Mouse (Mus musculus): ENCODE data around the gene Smug1.

The Smug1 gene

DNA sequence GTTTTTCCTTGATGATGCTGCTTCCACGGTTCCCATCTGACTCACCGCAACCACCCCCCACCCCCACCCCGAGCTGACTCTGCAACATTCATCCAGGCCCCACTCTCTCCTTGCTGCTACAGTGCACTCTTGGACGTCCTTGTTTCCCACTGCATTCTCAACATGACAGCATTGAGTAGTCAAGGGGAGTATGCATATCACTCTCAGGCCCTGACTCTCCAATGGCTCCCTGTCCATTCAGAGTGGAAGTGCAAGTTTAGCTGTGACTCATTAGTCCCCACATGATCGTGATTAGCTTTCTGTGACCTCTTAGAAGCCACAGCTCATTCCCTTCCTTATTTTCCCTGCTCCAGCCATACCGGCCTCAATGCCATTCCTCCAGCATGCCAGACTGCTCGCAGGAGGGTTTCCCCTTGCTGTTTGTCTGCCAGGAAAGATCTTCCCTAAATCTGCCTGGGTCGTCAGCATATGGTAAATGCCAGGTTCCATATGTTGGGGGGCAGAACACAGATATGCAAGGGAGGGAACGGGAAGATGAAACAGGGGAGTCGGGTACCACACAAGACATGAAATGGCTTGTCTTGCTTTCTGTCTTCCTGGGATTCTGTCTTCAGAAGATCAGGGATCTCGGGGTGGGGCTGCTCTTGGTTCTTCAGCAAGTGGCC, 21.1 kb downstream of the Smug1 start:
- no peak for DNase-seq (ENCODE audit: low spot score)

DNA sequence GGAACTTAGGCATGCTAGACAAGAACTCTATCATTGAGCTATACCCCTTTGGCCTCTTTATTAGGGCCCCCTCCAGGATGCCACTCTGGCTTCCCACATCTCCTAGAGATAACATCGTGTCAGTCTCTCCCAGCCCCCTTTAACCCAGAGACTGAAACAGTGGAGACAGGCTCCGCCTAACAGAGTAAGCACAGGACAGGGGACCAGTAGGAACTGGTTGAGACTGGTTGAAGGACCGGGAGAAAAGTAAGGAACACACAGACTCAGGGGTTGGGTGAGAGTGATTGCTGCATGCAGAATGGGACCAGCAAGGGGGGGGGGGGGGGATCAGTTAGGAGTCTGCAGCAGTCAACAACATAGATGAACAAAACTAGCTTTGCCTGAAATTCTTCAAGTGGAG, 22.7 kb downstream of the Smug1 start:
- DNase-seq (ENCODE audit: low spot score), result no peak

DNA sequence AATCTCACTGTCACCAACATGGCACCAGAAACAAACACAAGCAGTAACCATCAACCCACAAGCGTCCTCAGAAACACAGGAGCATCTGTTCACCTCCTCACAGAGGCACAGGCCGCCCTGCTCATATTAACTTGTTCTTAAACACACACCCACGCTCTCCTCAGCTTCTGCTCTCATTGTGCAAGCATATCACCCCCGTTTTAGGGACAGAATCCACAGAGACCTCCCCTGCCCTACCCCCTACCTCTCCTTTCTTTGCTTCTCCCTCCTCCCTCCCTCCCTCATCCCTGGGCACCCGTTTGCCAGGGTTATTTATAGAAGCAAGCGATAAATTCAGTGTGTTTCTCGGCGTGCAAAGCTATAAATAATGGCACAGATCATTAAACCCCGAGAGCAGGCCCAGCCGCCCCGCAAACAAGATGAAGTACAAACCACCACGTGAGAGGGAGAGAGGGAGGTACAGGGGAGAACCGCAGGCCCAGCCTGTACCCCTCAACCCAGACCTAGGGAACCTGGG, 31.4 kb downstream of the Smug1 start:
- DNase-seq (ENCODE audit: low spot score), result no peak

DNA sequence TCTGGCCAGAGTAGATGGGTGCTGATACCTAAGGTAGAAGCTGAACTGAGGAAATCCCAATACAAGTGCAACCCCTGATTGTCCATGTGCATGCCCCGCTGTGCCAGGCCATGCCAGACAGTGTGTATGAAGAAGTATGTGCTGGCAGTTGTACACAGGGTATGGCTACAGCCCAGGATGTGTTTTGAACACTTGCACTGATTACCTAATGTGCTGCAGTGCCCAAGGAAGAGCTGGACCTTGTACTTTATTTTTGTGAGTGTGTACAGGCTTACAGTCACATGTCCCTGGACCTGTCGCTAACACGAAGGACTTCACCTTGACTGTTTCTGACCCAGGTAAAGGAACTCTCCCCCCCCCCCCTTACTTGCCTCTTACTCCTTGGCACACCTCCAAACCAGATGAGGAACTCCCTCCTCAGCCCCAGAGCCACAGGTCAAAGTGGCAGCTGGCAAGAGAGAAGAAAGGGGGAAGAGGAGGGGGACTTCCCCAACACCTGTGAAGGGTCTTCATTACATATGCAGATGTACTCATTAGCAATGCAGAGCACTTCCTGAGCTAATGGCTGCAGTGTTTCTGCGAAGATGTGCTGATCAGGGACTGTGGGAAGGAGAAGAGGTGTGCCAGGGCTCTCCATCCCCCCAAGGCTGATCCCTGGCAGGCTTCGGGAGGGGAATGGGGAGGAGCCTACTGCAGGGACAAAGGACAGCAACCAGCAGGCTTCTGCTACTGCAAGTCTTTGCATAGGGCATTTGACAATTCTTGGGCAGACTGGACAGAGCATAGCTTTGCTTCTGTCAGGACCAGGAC, 32.4 kb downstream of the Smug1 start:
- DNase-seq (ENCODE audit: low spot score), result no peak

DNA sequence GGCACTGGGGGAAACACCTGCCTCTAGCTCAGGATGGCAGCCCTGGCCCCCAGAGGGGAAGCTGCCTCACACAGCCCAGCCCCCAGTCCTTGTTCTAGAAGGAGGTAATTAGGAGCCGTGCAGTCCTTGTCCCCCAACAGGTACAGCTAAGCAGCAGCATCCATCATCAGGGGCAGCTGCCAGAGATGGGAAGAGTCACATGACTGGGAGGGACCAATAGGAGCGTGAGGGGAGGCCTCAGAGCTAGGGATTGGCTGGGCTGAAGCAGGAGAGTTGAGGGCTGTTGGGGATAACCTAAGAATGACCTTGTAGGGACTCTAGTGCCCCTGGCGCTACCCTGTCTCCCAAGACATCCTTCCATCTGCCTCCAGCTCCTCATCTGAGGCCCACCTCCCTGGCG, 33.1 kb downstream of the Smug1 start:
- DNase-seq (ENCODE audit: low spot score), result no peak

DNA sequence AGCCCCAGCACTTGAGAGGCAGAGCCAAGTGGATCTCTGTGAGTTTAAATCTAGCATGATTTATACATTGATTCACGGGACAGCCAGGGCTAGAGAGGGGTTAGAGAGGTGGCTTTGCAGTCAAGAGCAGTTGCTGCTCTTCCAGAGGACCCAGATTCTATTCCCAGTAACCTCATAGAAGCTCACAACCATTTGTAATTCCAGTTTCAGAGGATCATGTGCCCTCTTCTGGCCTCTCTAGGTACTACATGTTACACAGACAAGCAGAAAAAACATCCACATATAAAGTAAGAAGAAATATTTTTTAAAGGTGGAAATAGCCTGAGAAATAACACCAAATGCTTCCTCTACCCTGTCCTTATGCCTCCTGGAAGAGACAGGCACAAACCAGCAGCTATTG, 36.2 kb downstream of the Smug1 start:
- DNase-seq (ENCODE audit: low spot score), result peak; percentile 27

DNA sequence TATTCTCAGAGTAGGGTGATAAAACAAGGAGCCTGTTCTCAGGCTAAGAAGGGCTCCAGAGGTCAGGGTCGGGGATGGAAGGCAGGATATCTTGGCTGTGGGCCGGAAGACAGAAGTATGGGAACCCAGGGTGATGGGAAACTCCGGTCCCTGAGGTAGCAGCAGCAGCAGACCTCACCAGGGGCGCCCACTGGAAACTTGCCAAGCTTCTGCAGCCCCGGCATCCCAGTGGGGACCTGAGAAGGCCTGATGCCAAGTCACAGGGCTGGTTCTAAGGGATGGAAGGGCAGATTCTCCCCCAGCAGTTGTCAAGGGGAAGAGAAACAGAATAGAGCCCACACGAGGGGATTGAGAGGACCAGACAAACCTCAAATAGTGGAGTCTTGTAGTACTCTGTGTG, 37.6 kb downstream of the Smug1 start:
- DNase-seq (ENCODE audit: low spot score), result no peak

DNA sequence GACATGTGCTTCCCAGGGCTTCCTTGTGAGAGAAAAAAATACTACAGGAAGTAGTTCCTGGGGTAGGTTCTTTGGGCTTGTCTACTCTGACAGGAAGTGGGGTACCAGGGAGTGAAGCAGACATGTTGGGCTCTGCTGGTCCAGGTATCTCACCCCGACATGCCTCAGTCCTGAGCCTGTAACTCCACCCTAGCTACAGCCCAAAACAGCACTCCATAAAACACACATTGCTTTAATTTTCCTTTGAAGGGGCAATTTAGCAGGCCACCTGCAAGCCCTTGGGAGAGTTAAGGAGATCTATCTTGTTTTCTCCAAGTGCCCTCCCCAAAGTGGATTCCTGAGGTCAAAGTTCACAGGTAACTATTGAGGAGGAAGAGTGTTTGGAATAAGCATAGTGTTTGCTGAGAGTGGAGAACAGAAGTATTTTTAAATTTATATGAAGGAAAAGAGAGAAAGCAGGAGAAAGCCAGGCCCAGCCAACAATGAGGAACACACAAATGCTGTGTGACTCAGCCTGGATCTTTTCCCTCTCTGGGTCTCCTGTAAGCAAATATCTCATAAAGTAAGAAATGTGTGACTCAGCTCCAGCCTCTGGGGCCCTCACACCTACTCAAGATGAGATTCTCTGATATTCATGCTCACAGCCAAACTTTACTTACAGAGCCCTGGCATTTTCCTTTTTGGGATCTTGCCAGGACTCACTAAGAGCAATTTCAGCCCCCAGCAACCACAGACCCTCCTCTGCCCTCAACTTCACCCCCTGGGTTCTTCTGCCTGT, 38.6 kb downstream of the Smug1 start:
- DNase-seq (ENCODE audit: low spot score), result no peak

DNA sequence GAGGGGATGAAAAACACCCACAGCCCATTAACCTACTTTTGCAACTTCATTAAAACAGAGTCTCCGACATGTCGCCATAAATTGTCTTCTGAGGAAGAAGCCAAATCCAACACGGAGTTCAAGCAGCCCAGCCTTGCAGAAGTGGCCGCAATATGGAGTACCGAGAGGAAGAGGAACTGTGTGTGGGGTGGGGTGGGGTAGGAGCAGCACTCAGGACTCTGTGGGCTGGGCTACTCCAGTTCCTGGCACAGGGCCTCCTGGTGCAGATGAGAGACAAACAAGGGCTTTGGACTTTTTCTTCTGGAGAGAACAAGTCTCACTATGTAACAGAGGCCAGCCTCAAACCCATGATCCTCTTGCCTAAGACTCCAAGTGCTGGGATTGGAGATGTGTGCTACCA, 40.9 kb downstream of the Smug1 start:
- no peak for DNase-seq (ENCODE audit: low spot score)

DNA sequence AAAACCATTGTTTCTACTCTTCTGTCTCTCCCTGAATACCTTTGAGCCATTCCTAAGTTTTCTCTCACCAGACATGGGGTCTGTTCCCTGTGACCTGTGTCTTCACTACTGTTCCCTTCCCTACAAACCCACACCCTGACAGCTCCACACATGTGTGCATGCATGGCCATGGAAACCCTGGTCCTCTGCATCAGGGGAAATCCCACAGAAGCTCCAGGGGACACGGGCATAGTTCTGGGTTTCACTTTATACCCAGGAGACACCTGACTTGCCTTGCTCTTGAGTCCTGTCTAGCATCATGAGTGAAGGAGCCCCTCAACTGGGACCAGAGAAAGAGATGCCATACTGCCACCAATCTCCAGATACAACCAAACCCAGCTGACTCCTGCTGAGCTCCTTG, 42.6 kb downstream of the Smug1 start:
- no peak for DNase-seq (ENCODE audit: low spot score)

DNA sequence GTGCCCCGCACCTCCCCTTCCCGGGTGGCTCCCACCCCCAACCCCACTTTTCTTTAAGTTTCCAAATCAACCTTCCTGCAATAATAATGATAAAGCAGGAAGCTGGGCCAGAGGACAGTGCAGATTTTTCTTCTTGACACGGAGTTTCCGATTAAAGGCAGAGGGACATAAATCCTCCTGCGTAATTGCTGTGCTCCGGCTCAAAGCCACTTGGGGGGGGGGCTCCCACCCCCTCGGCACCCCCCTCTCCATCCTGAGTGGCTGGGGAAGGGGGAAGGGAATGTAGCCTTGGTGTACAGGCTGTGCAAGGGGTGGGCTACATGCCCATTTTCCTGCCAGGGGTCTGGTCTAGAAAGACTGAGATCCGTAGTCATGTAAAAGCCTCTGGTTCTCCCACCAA, 43.5 kb downstream of the Smug1 start:
- DNase-seq (ENCODE audit: low spot score), result no peak

DNA sequence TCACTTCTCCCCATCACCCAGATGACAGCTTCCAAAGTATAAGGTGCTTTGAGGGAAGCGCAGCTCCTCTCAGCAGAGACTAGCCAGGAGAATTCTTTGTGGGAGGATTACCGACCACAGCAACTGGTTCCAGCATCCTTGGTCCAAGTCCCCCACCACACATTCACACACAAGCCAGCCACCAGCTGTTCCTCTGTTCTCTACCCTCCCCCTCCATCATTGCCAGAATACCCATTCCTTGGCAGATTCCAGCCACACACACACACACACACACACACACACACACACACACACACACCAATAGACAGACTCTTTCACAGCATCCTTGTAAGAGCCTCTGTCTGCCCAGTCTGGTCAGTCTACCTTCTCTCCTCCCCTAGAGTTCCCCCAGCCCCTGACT, 44.5 kb downstream of the Smug1 start:
- DNase-seq (ENCODE audit: low spot score), result no peak

DNA sequence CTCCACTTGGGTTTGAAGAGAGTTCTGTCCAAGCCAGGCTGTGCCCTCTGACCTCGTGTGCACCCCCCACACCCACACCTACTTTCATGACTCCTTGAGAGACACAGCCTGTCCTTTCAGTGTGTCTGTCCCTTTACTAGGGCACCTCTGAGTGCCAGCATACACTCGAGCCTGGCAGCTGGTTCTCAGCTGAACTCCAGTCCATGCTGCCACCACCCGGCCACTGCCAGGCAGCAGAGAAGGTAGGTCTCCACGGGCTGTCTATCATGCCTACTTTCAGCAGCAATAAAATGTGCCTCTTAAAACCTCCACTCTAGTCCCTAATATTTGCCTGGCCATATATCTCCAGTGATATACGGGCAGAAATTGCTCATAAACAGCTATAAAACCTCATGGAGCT, 45.5 kb downstream of the Smug1 start:
- DNase-seq (ENCODE audit: low spot score), result no peak

DNA sequence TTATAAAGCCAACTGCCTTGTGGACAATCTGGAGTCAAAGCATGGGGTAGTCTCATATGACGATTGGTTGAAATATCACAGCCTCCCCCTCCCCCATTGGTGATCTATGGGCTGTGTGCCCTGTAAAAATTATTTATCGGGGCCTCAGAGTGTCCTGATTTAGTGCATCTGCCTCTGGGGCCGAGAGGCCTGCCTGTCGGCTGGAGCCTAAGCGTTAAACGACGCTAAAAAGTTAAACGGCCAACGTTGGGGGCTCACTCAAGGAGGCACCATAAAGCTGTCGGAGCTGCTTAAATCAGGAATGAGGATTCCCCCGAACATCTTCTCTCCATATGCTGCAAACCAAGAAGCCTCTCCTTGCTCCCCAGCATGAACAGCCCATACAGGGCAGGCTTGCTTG, 46.3 kb downstream of the Smug1 start:
- DNase-seq (ENCODE audit: low spot score), result no peak

DNA sequence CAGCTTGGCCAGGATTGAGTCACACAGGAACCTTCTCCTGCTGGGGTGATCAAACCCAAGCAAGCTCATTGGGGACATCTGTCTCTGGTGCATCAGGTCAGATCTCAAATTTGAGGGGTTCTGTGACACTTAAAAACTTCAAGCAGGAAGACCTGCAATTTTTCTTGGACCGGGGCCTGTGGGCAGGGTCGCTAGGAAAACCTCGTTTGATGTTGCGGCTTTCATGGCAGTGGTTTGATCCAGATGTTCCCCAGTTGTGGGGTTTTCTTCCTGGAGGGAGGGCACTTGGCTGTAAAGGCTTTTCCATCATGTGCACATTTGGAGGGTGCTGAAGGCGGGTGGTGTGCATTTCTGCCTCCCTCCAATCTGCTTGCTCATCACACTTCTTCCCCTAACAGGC, 51.2 kb downstream of the Smug1 start:
- DNase-seq (ENCODE audit: low spot score), result no peak

DNA sequence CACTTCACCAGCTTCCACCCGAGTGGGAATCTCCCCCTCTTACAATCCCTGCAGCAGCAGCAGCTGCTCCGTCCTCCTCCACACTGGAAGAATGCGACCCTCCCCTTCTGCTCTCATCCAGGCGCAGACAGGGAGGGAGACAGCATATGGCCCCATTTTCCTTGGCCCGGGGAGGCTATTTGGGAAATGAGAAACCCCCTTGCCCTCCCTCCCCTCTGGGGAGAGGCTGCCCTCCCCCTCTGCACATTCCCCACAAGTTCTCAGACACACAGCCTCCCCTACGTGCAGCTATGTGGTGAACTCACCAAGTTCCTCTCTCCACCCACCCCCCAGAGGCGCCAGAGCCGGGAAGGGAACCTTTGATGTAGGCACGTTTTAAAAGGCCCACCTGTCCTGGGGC, 51.6 kb downstream of the Smug1 start:
- no peak for DNase-seq (ENCODE audit: low spot score)

DNA sequence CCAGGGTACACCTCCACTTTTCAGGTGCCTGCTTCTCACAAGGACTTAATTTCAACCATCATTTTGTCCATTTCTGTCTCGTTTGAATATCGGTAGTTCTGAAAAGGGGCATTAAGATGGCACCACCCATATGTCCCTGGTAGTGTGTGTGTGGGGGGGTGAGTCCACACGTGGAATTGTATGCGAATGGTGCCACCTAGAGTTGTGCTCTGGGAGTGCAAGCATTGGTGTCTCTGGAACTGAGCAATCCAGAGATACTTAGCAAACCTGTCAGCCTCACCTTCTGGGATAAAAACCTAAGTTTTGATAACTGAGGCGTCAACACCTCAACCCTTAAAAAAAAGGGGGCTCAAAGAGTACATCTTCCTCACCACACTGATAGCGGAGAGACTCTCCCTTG, 53.8 kb downstream of the Smug1 start:
- DNase-seq (ENCODE audit: low spot score), result no peak

DNA sequence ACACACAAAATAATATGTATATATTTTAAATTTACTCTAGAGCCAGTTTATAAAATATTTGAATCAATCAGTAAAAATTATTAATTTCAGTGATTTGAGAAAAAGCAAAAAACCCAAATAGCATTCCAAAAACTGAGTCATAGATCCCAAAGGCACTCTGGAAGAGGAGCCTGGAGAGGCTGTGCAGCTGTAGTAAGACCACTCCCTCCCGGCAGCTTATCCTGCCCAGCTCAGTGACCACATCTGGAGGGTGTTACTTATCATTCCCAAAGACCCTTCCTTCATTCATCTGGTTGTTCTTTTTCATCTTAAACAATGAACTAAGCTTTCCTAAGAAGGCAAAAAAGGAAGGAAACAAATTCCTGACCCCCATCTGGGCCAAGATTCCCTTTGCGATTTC, 54.6 kb downstream of the Smug1 start:
- no peak for DNase-seq (ENCODE audit: low spot score)

DNA sequence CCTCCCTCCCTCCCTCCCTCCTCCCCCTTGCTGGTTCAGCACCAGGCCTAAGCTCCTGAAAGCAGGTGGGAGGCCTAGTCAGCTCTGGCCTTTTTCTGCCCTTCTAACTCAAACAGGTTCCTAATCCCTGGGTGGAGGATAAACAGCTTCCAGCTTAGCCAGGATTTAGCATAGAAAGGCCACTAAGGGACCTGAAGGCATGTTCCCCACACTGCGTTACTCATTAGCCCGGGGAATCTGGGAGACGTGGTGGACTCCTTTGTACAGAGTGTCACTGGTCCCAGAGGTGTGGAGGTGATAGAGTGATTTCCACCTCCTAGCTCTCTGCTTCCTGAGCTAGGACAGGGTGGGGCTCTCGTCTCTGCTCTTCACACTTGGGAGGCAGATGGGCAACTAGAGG, 57.0 kb downstream of the Smug1 start:
- no peak for DNase-seq (ENCODE audit: low spot score)

DNA sequence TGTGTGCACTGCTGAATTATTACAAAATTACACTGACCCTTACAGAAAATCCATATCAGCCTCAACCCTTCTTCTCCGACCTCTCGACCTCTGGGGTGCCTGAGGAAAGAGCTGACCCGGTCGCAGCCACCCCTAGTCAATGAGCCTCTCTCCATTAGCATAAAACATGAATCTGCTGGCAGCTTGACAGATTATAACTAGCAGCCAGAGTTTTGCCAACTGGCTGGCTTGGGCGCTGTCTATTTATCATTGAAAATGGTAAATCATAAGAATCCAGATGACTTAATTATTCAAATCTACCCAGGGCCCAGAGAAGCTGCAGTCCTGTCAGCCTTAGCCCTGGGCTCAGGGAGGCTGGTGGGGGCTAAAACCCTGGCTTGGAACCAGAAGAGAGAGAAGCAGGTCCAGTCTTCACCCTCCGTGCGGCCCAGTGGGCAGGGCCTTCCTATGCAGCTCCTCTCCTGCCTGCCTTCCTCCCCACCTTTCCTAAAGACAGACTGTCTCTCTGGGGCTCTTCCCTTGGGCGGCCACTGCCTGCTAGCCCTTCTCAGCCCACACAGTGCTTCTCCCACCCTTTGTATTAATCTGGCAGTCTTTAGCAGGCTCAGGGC, 58.7 kb downstream of the Smug1 start:
- no peak for DNase-seq (ENCODE audit: low spot score)

DNA sequence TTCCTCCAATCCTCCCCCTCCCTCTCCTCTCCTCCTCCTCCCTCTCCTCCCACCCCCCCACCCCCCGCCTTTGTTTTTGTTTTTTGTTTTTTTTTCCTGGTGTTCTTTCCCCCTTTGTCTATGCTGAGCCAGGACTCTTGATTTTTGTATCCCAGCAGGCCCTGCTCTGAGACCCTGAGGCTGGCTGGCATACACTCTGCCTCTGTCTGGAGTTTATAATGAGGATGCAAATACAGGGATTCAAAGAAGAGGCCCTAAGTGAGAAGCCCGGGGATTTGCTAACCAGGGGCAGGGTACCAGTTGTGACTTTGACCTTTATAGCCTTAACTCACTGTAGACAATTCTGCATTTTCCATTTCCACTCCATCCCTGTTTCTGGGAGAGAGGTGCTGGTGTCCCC, 60.7 kb downstream of the Smug1 start:
- no peak for DNase-seq (ENCODE audit: low spot score)

Data from c-Kit-positive CD71-positive TER-119-positive erythroid progenitor cells, embryonic 14.5 days (primary cell).